Mouse (Mus musculus): ENCODE measurements around the gene Lrrc29. TPM values are rescaled to one million over a fixed set of nuclear protein-coding genes. Genes with fewer than 3 reads are reported as not detected.

Lrrc29 gene
- polyA plus RNA-seq (2017; shearing (Covaris generic)): 1.9 TPM

DNA sequence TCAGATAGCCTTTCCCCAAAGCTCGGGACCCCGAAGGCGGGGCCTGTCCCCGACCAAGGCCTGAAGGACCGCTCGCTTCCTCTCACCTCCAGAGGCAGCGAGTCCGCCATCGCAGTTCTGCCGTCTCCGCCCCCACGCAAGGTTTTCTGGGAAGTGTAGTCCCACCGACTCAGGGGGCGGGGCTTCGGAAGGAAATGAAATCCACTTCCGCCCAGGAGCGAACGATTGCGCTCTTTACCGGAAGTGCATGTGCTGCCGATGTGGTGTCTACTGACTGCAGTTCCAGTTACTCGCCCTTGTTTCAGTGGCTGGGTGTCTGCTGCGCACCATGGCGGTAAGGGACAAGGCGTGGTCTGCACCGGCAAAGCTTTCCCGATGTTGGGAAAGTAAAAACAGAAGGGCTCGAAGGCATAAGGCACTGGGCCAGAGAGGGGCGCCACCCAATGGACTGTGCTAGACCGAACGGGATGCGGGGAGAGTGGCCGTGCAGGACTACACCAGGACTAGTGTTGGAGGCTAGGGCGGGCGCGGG, at the start of gene Lrrc29, which contains the start of gene Tmem208:
Gene Lrrc29 (minus strand): TSS at position 138 of the 532 bp plus-strand sequence.
Gene Tmem208 (plus strand): TSS at position 214 of the 532 bp plus-strand sequence.

DNA sequence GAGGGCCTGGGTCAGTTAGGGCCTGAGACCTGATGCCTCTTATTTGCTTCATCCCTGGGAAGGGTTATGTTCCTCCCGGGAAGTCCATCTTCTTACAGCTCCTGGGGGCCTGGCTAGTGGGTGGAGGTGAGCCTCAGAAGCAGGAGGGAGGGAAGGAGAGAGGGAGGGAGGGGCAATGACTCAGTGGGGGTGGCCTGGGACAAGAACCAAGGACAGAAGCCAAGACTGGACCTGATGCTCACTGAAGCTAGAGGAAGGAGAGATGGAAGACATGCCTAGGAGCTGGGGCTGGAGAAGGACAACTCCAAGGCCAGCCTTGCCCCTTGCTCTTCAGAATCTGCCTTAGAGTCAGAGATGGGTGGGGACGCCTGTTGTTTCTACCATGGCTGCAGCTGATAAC, 47.0 kb upstream of the Lrrc29 start, which contains the start of gene Plekhg4:
Gene Plekhg4 (plus strand): TSS at position 243 of the 400 bp plus-strand sequence.

DNA sequence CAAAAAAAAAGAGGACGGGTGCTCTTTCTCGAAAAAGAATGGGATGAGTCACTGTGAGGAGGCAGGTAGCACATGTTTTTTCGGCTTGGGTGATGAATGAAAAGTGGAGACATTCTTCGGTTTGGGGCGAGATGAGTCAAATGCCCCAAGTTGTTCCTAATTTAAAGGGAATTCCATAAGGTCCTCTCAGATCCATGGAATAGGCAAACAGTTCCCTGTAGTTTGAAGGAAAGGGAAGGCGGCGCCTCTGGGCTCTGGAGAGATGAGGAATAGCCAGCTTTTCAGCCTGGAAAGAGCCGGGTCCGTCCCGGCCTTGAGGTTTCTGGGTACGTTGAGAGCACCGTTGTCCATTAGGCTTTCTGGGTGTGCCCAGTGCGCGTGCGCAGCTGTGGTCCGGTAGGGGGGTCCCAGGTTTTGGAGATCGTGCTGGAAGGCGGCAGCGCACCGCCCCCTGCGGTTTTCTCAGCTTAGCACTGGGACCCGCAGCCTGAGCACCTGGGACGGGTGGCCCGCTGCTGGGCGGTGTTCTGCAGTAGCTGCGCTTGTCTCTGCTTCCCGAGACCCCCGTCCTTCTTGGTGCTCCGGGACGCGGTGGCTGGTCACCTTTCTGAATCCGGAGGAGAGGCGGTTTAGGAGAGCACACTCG, 22.5 kb upstream of the Lrrc29 start, which contains the start of gene Slc9a5:
Gene Slc9a5 (plus strand): TSS at position 394 of the 646 bp plus-strand sequence.

DNA sequence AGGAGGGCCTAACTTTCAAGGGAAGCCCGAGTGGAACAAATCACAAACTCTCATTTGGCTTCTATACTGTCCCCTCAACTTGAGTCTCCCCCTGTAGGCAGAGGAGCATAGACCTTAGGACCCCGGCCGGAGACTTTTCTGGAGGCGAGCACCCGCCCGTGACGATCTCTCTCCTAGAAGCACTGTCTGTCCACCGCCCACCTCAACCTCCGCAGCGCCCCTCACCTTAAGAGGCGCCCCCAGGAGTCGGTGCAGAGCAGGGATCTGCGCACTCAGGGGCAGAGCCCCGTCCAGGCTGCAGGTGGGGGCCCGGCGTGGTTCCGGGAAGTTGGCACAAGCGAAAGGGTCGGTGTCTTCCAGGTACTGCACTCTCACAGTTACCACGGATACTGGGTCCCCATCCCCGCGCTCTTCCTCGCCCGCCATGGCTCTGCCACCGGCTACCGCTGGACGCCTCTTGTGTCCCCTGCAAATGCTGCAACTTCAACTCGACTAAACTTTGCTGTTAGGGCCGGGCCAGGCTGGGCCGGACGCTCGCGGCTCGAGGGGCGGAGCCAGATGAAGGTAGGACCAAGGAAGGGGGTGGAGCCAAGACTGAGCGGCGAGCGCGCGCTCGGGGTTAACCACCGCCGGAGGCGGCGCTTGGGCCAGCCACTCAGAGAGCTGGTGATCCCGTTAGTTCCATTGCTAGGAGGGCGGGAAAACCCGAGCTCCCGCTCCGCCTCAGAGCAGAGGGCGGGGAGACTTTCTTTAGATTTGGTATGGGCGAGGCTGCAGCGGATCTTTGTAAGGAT, 21.5 kb upstream of the Lrrc29 start, which contains the start of gene Fhod1:
Gene Fhod1 (minus strand): TSS at position 526 of the 794 bp plus-strand sequence.

DNA sequence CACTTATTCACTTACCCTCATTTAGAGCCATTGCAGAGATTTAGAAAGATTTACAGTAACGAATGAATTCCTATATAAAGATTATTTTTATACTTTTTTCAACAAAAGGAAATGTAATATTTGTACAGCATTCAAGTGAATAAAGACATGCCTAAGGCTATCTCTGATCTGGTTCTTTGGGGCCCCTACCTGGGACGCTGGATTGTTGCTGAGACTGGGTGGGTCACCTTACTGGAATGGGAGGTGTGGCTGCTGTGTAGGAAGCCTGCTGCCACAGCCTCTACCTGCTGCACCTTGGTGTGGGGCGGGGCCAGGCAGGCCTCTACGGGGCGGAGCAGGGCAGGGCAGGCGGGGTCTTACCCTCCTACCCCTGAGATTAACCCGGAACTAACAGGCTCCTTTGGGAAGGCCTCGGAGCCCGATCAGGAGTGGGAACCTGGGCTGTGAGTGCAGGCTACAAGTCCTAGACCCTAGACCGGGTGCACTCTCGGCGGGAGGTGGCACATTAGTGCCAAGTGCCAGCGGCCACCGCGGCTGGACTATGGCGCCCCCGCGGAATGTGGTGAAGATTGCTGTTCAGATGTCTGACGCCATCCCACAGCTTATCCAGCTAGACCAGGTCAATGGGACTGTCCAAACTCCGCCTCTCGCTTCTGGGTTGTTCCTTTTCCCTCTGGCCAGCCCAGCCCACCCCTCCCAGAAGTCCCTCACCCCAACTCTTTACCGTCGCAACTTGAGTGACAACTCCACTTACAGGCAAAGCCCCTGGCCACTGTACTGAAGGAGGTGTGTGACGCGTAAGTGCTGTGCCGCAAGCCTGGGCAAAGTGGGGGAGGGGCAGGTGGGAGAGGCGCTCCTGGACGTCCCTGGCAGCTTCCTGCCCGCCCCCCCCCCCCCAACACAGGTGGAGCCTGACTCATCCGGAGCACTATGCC, 20.6 kb downstream of the Lrrc29 start, which contains the start of gene Elmo3:
Gene Elmo3 (plus strand): TSS at position 391 of the 935 bp plus-strand sequence.

DNA sequence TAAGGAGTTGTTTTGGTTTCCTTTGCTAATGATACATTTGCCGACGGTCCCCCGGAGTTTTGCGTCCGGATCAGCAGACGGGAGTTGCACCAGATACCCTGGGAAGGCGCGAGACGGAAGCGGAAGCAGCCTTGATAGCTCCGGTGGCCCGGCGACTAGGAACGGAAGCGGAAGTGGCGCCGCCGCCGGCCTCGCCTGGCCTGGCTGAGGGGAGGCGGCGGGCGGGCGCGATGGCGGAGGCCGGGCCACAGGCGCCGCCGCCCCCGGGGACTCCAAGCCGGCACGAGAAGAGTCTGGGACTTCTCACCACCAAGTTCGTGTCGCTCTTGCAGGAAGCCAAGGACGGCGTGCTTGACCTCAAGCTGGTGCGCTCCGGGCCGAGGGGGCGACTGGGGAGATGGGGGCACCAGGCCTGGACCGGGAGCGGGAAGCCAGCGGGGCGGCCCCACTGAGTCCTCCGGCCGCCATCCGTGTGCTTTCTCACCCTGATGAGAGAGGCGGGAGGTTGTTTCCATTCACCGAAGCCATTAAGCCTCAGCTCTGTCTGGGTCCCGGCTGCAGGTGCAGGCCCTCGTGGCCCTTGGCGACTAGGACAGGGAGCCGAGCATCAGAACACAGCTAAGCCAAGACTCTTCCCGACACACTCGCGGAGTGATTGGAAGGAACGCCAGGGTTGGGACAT, 28.4 kb downstream of the Lrrc29 start, which contains the start of gene E2f4:
Gene E2f4 (plus strand): TSS at position 153 of the 682 bp plus-strand sequence.

DNA sequence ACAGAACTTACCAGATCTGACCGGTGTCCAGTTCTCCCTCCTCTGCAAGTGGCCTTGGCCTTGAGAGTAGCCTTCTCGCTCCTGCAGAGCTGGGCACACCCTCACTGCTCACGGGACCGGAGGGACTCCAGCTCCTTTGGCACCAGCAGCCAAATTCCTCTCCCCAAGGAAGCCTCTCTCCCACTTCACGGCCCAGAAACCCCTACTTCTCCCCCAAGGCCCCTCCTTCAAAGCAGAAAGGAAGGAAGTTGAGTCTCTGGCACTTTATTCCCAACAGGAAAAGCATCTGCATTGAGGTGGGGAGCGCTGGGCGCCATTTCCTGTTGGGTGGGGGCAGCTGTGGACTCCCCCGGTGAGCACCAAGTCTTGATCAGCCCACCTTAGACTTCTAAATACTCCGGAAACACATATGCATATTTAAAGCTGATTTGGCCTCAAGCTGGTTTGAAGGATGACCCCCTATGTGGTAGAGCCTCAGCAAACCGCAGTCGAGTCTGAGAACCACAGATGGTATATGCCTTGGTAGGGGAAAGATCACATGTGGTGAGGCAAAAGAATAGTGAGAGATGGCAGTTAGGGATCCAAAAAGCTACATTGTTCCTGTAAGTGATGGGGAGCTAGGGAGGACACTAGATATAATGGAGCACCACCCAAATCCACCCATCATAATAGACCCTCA, 30.0 kb downstream of the Lrrc29 start, which contains the start of gene Exoc3l:
Gene Exoc3l (minus strand): TSS at position 207 of the 679 bp plus-strand sequence.

DNA sequence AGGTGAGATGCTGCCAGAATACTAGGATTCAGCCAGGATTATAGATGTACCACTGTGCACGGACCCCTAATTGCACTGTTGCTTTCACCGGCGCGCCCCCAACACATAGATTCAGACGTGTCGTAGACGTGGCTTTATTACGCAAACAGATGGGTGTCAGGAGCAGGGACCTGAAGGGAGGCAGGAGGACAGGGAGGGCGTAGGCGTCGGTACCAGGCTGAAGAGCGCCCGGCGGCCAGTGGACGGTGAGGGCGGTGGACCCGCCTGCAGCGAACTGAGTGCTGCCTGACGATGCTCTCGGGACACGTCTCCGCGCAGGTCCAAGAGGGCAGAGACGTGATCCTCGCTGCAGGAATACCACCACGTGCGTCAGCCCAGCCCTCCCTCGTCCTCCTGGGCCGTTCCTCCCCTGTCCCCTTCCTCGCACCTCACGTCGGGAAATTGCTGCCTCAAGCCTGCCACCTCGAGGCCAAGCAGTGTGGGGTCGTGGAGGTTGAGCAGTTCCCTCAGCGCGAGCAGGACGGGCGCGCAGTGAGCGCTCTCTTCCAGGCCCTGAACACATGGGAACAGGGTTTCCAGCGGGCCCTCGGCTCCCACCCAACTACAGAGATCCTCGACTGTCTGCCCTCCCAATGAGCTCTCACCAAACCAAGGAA, 36.1 kb downstream of the Lrrc29 start, which contains the start of gene 4931428F04Rik:
Gene 4931428F04Rik (minus strand): TSS at position 60 of the 656 bp plus-strand sequence.

DNA sequence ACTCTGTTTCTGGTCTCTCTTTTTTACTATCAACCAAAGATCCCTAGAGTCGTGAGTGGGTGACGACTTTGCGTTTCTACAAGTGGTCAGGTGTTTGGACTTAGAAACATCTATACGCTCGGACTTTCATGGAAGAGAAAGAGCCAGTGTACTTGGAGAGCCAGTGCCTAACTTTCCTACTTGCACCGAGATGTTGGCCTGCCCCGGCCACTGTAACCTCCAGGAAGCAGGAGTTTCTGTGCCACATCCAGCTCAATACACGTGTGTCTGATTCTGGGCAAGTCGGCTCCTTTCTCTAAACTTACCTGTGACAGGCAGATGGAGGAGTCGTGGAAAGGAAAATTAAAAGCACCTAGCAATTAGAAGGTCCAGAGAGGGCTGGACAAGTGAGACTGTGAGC, 50.2 kb downstream of the Lrrc29 start, which contains the start of gene Nol3:
Gene Nol3 (plus strand): TSS at position 301 of the 400 bp plus-strand sequence.

DNA sequence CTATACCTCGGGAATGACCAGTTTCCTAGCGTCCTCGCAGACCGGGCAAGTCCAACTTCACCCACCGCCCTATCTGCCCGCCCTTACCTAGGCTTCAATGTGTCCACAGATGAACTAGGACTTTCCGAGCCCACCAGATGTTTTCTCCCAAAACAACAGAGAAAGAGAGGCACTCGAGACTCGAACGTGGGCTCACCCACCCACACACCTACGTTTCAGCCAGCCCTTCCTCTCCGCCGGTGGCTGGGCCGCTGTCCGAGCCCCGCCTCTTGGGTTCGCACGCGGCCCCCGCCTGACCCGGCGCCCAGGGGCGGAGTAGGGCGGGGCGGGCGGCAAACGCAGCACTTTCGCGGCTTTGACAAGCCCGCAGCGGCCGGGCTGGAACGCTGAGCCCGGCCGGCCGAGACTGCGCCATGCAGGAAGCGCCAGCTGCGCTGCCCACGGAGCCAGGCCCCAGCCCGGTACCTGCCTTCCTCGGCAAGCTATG, 56.6 kb downstream of the Lrrc29 start, which contains the start of gene Hsf4:
Gene Hsf4 (plus strand): TSS at position 341 of the 487 bp plus-strand sequence.

DNA sequence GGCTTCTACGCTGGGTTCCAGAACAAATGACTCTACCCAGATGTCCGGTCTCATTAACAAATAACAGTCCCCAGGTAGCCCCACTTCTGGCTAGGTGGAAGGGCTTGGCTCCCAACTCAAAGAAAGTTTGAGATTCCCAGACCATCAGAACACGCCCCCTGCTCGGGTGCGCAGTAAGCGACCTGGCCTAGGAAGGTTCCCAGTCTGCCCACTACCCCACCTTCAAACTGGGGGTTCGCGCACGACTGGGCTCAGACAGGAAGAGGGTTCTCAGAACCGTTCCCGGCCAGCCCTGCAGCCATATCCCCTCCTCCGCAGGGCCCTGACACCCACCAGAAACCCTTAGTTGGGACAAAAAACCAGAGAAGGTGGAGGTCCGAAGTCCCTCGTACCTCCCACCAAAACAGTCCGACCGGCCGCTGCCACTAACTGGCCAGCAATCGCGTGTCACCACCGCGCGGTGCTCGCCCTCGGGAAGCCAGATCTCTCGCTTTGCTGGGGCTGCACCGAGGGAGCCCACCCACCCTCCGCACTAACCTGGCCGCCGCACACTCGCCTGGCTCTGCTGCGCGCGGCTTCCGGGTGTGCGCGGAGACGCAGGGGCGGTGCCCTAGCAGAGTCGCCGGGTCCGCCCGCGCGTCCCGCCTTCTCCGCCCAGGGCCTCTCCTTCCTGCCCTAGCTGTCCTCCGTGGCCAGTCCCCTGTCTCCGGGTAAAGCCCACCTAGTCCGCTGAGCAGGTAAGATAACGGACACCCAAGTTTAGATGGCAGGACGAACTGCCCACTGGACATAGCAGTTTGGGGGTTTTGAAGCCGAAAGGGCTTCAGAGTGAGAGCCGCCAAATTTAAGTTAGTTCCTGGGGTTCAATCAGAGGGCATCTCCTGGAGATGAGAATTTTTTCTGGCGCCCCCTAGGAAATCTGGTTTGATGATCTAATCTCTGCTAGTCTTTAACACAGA, 61.8 kb downstream of the Lrrc29 start, which contains the start of the genes Tradd and Fbxl8:
Gene Tradd (minus strand): TSS at position 586 of the 959 bp plus-strand sequence.
Gene Fbxl8 (plus strand): TSS at position 625 of the 959 bp plus-strand sequence.

Other genes starting within 250 kb of the Lrrc29 start
- gene Ces3b, start 242.5 kb downstream of the Lrrc29 start, polyA plus RNA-seq (2017; shearing (Covaris generic)): not detected
- not detected for gene Ces4a, start 194.5 kb downstream of the Lrrc29 start, polyA plus RNA-seq (2017; shearing (Covaris generic))
- 89.9 TPM for gene Cbfb, start 155.6 kb downstream of the Lrrc29 start, polyA plus RNA-seq (2017; shearing (Covaris generic))
- gene D230025D16Rik, start 101.1 kb downstream of the Lrrc29 start, polyA plus RNA-seq (2017; shearing (Covaris generic)): 29.6 TPM
- gene B3gnt9, start 71.1 kb downstream of the Lrrc29 start, polyA plus RNA-seq (2017; shearing (Covaris generic)): 0.55 TPM
- 40.0 TPM for gene Tradd, start 61.7 kb downstream of the Lrrc29 start, polyA plus RNA-seq (2017; shearing (Covaris generic))
- 9.9 TPM for gene Fbxl8, start 61.6 kb downstream of the Lrrc29 start, polyA plus RNA-seq (2017; shearing (Covaris generic))
- not detected for gene Hsf4, start 56.5 kb downstream of the Lrrc29 start, polyA plus RNA-seq (2017; shearing (Covaris generic))
- not detected for gene Nol3, start 50.1 kb downstream of the Lrrc29 start, polyA plus RNA-seq (2017; shearing (Covaris generic))
- 2.1 TPM for gene 4931428F04Rik, start 36.4 kb downstream of the Lrrc29 start, polyA plus RNA-seq (2017; shearing (Covaris generic))
- 1.8 TPM for gene Exoc3l, start 30.2 kb downstream of the Lrrc29 start, polyA plus RNA-seq (2017; shearing (Covaris generic))
- 112 TPM for gene E2f4, start 28.6 kb downstream of the Lrrc29 start, polyA plus RNA-seq (2017; shearing (Covaris generic))
- gene Elmo3, start 20.7 kb downstream of the Lrrc29 start, polyA plus RNA-seq (2017; shearing (Covaris generic)): 4.2 TPM
- gene Tmem208, start 76 bp upstream of the Lrrc29 start, polyA plus RNA-seq (2017; shearing (Covaris generic)): 62.3 TPM
- 1.6 TPM for gene Fhod1, start 21.7 kb upstream of the Lrrc29 start, polyA plus RNA-seq (2017; shearing (Covaris generic))
- 0.11 TPM for gene Slc9a5, start 22.6 kb upstream of the Lrrc29 start, polyA plus RNA-seq (2017; shearing (Covaris generic))
- gene Plekhg4, start 47.0 kb upstream of the Lrrc29 start, polyA plus RNA-seq (2017; shearing (Covaris generic)): not detected
- gene Kctd19, start 87.2 kb upstream of the Lrrc29 start, polyA plus RNA-seq (2017; shearing (Covaris generic)): not detected
- not detected for gene Lrrc36, start 87.3 kb upstream of the Lrrc29 start, polyA plus RNA-seq (2017; shearing (Covaris generic))
- not detected for gene Tppp3, start 145.2 kb upstream of the Lrrc29 start, polyA plus RNA-seq (2017; shearing (Covaris generic))
- gene Zdhhc1, start 170.6 kb upstream of the Lrrc29 start, polyA plus RNA-seq (2017; shearing (Covaris generic)): 4.9 TPM
- gene Hsd11b2, start 192.5 kb upstream of the Lrrc29 start, polyA plus RNA-seq (2017; shearing (Covaris generic)): 0.19 TPM
- 92.5 TPM for gene Atp6v0d1, start 239.8 kb upstream of the Lrrc29 start, polyA plus RNA-seq (2017; shearing (Covaris generic))